Mouse (Mus musculus) intestine, postnatal 0 days (tissue): ENCODE data around the gene Pfkfb4. TPM values are rescaled to one million over a fixed set of nuclear protein-coding genes. Genes with fewer than 3 reads are reported as not detected.

Experiments
- ATAC-seq: fragments of 200-750 bp; cut with Nextera tagmentation; 2 replicates; pipeline ENCODE4 v1.8.0; 2017; ENCODE audit warnings: mild to moderate bottlenecking, moderate TSS enrichment, moderate library complexity
- H3K27ac ChIP-seq: fragments of 300-500 bp; sonication (generic); 2 replicates; pipeline ENCODE4 v1.5.1; 2014; ENCODE audit warnings: mild to moderate bottlenecking, low read depth, low read length, moderate library complexity
- H3K27me3 ChIP-seq: fragments of 300-500 bp; sonication (generic); replicated peaks from 2 replicates; pipeline ENCODE4 v1.6.1; 2014; ENCODE audit warnings: low read length, mixed read lengths; ENCODE audit not compliant: control insufficient read depth, insufficient read depth
- H3K36me3 ChIP-seq: fragments of 300-500 bp; sonication (generic); 2 replicates; pipeline ENCODE4 v1.6.1; 2014; ENCODE audit warnings: mild to moderate bottlenecking, moderate library complexity; ENCODE audit not compliant: control insufficient read depth, insufficient read depth
- H3K4me1 ChIP-seq: fragments of 300-500 bp; sonication (generic); replicated peaks from 2 replicates; pipeline ENCODE4 v1.6.1; 2014; ENCODE audit warnings: antibody characterized with exemption, low read length, mixed read lengths; ENCODE audit not compliant: control insufficient read depth, insufficient read depth
- H3K4me2 ChIP-seq: fragments of 300-500 bp; sonication (generic); replicated peaks from 2 replicates; pipeline ENCODE4 v1.6.1; 2014; ENCODE audit warnings: low read depth, mild to moderate bottlenecking, moderate library complexity
- H3K4me3 ChIP-seq: fragments of 300-500 bp; sonication (generic); 2 replicates; pipeline ENCODE4 v1.5.1; 2014; ENCODE audit warnings: low read depth, low read length
- H3K9ac ChIP-seq: fragments of 300-500 bp; sonication (generic); 2 replicates; pipeline ENCODE4 v1.6.1; 2014; ENCODE audit warnings: mild to moderate bottlenecking, low read depth, low read length
- H3K9me3 ChIP-seq: fragments of 300-500 bp; sonication (generic); 2 replicates; pipeline ENCODE4 v1.6.1; 2016; ENCODE audit warnings: mixed run types; ENCODE audit not compliant: control insufficient read depth
- CTCF ChIP-seq: sonication (generic); IDR thresholded peaks from 2 replicates; pipeline ENCODE4 v1.5.1; 2016; ENCODE audit warnings: low read depth, mild to moderate bottlenecking, control low read depth, antibody characterized with exemption, moderate library complexity
- WGBS: fragments of 180-500 bp; shearing (Covaris S2); extraction: QIAGEN DNeasy Blood & Tissue Kit; methylation state at CpG from one replicate; pipeline ENCODE4 v1.1.7; 2014; 5-methylcytosine and 5-hydroxymethylcytosine counted together
- polyA plus RNA-seq: library from polyadenylated mRNA; unstranded; fragments of >200 nt; fragmentation: Nextera tagmentation; extraction: Ambion mirVana; gene quantifications from 2 replicates; pipeline ENCODE4 v1.2.1, GENCODE M21; 2015

Pfkfb4 gene
- polyA plus RNA-seq, 1 experiment from 2014 or later, result 43.1 TPM

DNA sequence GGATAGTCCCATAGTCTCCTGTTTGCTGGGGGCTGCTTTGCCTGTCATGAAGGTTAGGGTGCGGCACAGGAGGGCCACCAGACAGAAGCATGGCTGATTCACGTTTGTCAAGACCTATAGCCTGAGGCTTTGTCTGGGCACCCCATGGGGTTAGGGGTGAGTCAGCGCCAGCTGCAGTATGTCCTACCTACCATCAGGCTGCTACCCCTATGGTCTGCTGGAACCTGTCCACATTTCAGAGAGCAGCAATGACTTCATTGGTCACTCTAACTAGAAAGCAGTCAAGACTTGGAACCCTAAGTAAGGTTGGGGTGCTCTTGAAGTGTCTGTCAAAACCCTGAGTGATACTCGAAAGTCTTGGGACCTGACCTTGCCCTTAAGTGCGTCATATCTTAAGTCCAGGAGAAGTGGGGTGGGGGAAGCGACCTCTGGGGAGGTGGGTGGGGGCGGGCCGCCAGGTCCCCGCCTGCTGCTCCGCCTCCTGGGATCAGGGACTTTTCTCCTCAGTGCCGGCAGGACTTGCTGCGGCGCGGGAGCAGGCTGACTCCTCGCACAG is 38.4 kb upstream of the Pfkfb4 start, which contains the start of gene Col7a1:
Gene Col7a1, plus strand, starts transcription at position 506 of the 556 bp plus-strand sequence.
- peak within 1 kb of the TSS; percentile 32 for H3K4me2 ChIP-seq
- no peak within 1 kb of the TSS for H3K9ac ChIP-seq
- no peaks in the 10 kb centered on the region for H3K4me1 ChIP-seq
- no peak for ATAC-seq
- H3K27me3 ChIP-seq, result 0 out of 2 replicates have a peak, but pooled peaks cover 7% of the 10 kb centered on the region
- no peak for TF ChIP-seq CTCF
- peak within 1 kb of the TSS; percentile 1; the same call in 1 of the 2 replicates for H3K4me3 ChIP-seq
- H3K27ac ChIP-seq, result no peak within 1 kb of the TSS
- 10% methylated on average over 15 of the region's 15 CpGs for WGBS
- peaks cover 28% of the 10 kb centered on the region for H3K36me3 ChIP-seq
- H3K9me3 ChIP-seq, result no peaks in the 10 kb centered on the region

DNA sequence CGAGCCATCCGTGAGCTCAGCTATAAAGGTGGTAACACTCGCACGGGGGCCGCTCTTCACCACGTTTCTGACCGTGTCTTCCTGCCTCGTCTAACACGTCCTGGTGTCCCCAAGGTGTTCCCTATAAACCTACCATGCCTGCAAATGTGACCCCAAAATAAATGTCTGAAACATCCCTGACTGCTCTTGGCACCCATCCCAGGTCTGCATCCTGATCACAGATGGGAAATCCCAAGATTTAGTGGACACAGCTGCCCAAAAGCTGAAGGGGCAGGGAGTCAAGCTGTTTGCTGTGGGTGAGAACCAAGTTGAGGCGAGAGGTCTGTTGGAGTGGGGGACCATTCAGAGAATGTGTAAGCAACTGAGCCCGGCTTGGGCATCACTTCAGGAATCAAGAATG is 36.3 kb upstream of the Pfkfb4 start:
- H3K4me2 ChIP-seq, result no peak overlapping the region
- peaks cover 7% of the 10 kb centered on the region for H3K36me3 ChIP-seq
- 0 out of 2 replicates have a peak, but pooled peaks cover 7% of the 10 kb centered on the region for H3K27me3 ChIP-seq
- no peaks in the 10 kb centered on the region for H3K4me1 ChIP-seq
- H3K9me3 ChIP-seq, result no peaks in the 10 kb centered on the region
- H3K27ac ChIP-seq, result no peak overlapping the region
- no peak for TF ChIP-seq CTCF
- no peak overlapping the region for H3K9ac ChIP-seq
- H3K4me3 ChIP-seq, result no peak overlapping the region
- 92% methylated on average over 11 of the region's 11 CpGs for WGBS
- ATAC-seq, result no peak

- Histone ChIP-seq H3K9ac (no peak overlapping the region), H3K4me3 (no peak overlapping the region), H3K9me3 (no peaks in the 10 kb centered on the region), H3K4me2 (no peak overlapping the region), H3K4me1 (no peaks in the 10 kb centered on the region), H3K27me3 (0 out of 2 replicates have a peak, but pooled peaks cover 7% of the 10 kb centered on the region), H3K36me3 (peaks cover 4% of the 10 kb centered on the region), H3K27ac (no peak overlapping the region)
- TF ChIP-seq CTCF, result no peak
- 83% methylated on average over 11 of the region's 11 CpGs for WGBS
- ATAC-seq, result no peak
Observed at GRCm38 (mm10) chr9:108955846-108956245, 35.7 kb upstream of the Pfkfb4 start.

DNA sequence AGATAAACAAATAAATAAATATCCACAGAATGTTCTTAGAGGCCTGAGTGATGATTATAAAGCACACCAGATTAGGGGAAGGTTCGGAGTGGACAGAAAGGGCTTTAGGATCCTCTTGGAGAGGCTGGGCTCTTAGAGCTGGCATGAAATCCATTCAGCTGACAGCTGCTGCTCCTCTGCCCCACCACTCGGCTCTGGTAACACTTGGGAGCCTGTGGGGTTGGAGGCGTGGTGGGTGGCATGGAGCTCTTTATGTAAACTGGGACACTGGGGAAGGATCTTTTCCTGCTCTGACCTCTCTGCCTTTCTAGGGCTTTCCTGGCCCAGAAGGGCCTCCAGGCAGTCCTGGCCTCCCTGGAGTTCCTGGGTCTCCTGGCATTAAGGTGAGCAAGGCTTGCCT is 28.0 kb upstream of the Pfkfb4 start:
- H3K27ac ChIP-seq, result peak overlapping the region; percentile 50
- no peak overlapping the region for H3K4me2 ChIP-seq
- no peak for ATAC-seq
- no peaks in the 10 kb centered on the region for H3K4me1 ChIP-seq
- WGBS, result 60% methylated on average over 3 of the region's 3 CpGs
- H3K36me3 ChIP-seq, result no peaks in the 10 kb centered on the region
- H3K9me3 ChIP-seq, result no peaks in the 10 kb centered on the region
- no peaks in the 10 kb centered on the region for H3K27me3 ChIP-seq
- no peak overlapping the region for H3K9ac ChIP-seq
- no peak overlapping the region for H3K4me3 ChIP-seq
- TF ChIP-seq CTCF, result no peak

- Histone ChIP-seq H3K36me3 (no peaks in the 10 kb centered on the region), H3K27ac (peak overlapping the region; percentile 50), H3K27me3 (no peaks in the 10 kb centered on the region), H3K4me2 (no peak overlapping the region), H3K4me1 (no peaks in the 10 kb centered on the region), H3K9me3 (no peaks in the 10 kb centered on the region), H3K4me3 (no peak overlapping the region), H3K9ac (no peak overlapping the region)
- 63% methylated on average over 6 of the region's 6 CpGs for WGBS
- TF ChIP-seq CTCF, result no peak
- ATAC-seq, result peak; percentile 72
Observed at GRCm38 (mm10) chr9:108964338-108964737, 27.2 kb upstream of the Pfkfb4 start.

- WGBS, result 79% methylated on average over 8 of the region's 8 CpGs
- Histone ChIP-seq H3K36me3 (no peaks in the 10 kb centered on the region), H3K27me3 (no peaks in the 10 kb centered on the region), H3K4me2 (no peak overlapping the region), H3K9ac (no peak overlapping the region), H3K9me3 (no peaks in the 10 kb centered on the region), H3K27ac (no peak overlapping the region), H3K4me1 (no peaks in the 10 kb centered on the region), H3K4me3 (no peak overlapping the region)
- ATAC-seq, result no peak
- no peak for TF ChIP-seq CTCF
Observed at GRCm38 (mm10) chr9:108970623-108971022, 21.0 kb upstream of the Pfkfb4 start.
